Mouse (Mus musculus) brain, embryonic 14.5 days (tissue): ENCODE measurements around the gene Ddx6. TPM values are rescaled to one million over a fixed set of nuclear protein-coding genes. Genes with fewer than 3 reads are reported as not detected.
A peak's percentile ranks its signal among the peaks of the same experiment; 100 is the strongest.
"Not testable (repeated sequence)": the region's sequence is repeated elsewhere in the genome, so short reads cannot be mapped to it uniquely, and the experiment has no call there.

Experiments used
- DNase-seq: peaks from one replicate; pipeline ENCODE4 v3.0.0-alpha.2; 2011; ENCODE audit warnings: low read depth
- CTCF ChIP-seq: fragments of 200-500 bp; IDR thresholded peaks from 2 replicates; pipeline ENCODE4 v1.5.1; 2012; ENCODE audit warnings: inconsistent platforms, mild to moderate bottlenecking, moderate library complexity, borderline replicate concordance; ENCODE audit not compliant: insufficient read depth, insufficient read length; ENCODE audit errors: extremely low read depth
- POLR2A ChIP-seq: fragments of 200-500 bp; IDR thresholded peaks from 2 replicates; pipeline ENCODE4 v1.6.1; 2012; ENCODE audit warnings: mild to moderate bottlenecking, inconsistent platforms, borderline replicate concordance; ENCODE audit not compliant: poor library complexity, insufficient read depth, insufficient read length, severe bottlenecking; ENCODE audit errors: extremely low read depth
- polyA plus RNA-seq: library from polyadenylated mRNA; depleted of rRNA; stranded (reverse); fragments of >200 nt; gene quantifications from 2 replicates; pipeline ENCODE4 v1.2.3, GENCODE M21; 2012; rRNA removed

Ddx6 gene
- 40.8 and 68.4 TPM in 2 replicates for polyA plus RNA-seq

DNA sequence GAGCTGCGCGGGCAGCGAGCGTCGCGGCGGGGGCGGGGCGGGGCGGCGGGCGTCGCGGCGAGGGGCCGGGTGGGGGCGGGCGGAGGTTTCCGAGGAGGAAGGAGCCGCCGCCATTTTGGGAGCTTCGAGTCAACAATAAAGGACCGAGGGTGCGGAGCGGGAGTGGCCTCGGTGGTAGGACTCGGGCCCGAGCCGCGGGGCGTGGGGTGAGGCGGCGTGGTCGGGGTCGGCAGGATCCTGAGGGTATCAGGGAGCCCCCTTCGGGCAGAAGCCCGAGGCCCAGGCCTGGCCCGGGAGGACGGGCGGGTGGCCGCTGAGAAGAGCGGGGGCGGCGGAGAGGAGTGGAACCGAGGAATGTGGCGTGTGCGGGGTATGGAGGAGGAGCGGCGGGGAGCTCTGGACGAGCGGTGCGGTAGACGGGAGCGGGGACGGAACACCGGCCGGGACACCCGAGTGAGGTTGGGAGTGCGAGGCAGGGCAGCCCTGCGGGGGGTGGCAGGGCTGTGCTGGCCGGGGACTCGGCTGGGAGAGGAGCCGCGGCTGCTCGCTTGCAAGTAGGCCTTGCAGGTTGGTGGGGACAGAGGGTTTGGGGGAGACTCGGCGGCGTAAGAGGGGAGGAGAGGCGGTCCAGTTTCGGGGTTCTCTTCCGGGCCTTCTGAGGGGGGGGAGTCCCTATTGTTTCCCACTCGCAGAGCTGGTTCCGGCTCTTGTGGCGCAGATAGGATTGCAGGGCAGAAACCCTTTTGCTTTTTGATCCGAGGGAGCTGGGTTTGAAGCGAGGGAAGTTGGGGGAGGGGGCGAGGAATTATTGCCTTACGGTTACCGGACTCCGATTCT lies at the start of gene Ddx6:
TSS of gene Ddx6 (plus strand) at position 114 of the 837 bp plus-strand sequence.
- TF ChIP-seq CTCF = no peak
- no peak for TF ChIP-seq POLR2A
- DNase-seq = peak; percentile 76

DNA sequence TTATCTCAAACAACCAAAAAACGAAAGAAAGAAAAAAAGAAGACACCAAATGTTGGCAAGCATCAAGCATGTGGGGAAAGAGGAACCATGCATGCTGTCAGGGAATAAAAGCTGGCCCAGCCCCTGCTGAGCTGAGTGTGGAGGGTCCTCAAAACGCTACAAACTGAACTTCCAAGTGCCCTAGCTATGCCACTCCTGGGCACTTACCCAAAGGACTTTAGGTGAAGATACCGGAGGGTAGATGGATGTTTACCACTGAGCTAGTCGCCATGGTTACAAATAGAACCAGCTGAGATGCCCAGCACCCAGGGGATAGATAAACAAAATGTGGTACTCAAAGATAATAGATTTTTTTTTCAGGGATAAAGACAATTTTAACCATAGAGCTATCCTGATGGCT lies 43.1 kb upstream of the Ddx6 start, which contains the start of gene Cxcr5:
TSS of gene Cxcr5 (minus strand) at position 281 of the 400 bp plus-strand sequence.
- TF ChIP-seq CTCF (no peak), POLR2A (no peak)
- DNase-seq = peak; percentile 24

- DNase-seq = no peak
- TF ChIP-seq CTCF = no peak
- TF ChIP-seq POLR2A = no peak
Observed at GRCm38 (mm10) chr9:44562936-44563335, 41.8 kb upstream of the Ddx6 start.

GRCm38 (mm10) chr9:44565367-44565766 lies 39.3 kb upstream of the Ddx6 start:
- DNase-seq = peak; percentile 74

GRCm38 (mm10) chr9:44567338-44568082 lies 37.2 kb upstream of the Ddx6 start:
- DNase-seq = no peak
- no peak for TF ChIP-seq CTCF
- TF ChIP-seq POLR2A = no peak

More at GRCm38 (mm10) chr9:44565367-44565766, 39.3 kb upstream of the Ddx6 start:
- TF ChIP-seq CTCF = no peak
- TF ChIP-seq POLR2A = no peak

DNA sequence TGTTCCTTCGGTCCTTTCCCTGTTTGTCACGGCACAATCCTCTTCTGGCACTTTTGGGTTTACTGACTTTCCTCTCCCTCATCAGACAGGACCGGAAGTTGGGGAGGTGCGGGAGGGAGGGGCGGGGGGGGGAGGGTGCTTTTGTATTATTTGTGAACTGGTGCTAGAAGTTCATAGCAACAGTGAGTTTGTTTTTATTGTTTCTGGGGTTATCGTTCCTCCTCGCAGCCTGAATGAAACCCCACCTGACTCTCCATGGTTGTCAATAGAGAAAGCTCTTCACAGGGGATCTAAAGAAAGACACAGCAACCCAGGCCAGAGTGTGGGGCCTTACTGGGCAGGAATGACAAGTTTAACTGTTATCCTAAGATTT lies 36.6 kb upstream of the Ddx6 start:
- TF ChIP-seq POLR2A (no peak), CTCF (no peak)

DNA sequence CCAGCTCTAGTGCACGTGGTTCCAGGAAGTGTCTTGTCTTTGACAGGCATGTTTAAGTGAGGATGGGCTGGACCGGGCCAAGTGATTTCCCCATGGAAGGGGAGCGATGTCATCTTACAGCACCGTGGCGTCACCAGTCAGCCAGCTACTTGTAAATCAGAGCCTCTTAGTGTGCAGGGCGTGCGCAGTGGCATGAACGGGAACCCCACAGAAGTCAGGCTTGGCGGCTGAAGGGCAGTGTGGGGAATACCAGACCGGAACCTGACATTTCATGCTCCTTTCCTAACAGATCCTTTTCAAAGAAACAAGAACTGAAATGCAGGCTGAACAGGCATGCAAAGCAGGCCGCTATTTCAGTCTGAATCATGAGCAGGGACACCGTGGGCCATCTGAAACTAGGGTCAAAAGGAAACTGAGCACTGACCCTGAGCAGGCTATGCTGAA lies 33.7 kb upstream of the Ddx6 start:
- no peak for DNase-seq
- TF ChIP-seq CTCF = no peak
- no peak for TF ChIP-seq POLR2A

More for the DNA sequence above, 36.6 kb upstream of the Ddx6 start:
- DNase-seq = no peak

DNA sequence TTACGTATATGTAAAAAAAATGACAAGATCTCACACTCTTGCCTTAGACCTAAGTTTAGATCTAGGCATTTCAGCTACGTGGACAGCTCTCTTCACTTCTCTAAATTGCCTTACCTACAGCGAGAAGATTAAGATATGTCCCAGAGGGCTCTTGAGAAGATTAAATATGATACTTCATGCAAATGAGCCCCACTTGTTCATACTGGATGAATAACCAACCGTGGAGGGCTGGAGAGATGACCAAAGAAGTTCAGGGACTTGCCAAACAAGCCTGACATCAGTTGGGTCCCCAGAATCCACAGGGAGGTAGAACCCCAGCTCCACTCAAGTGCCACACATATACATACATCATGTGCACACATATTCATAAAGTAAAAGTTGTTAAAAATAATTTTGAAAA lies 31.4 kb upstream of the Ddx6 start:
- no peak for TF ChIP-seq POLR2A
- no peak for TF ChIP-seq CTCF
- DNase-seq = no peak

DNA sequence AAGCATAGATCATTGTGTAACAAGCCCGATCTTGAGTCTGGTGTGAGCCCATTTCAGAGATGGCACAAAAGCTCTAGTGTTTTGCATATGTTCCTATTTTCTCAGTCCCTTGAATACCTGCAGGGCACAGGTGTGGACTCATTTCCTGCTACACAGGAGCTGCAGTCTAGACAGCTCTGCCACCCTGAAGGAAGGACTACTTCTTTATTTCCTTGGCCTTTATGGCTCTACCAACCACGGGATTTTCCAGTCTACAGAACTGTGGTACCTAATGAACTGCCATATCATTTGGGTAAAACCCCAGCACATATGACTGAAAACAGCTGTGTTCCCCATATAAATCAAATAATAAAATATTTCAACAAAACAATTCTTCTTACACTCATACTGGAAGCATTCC lies 29.6 kb upstream of the Ddx6 start:
- no peak for TF ChIP-seq CTCF
- TF ChIP-seq POLR2A = no peak
- DNase-seq = no peak

DNA sequence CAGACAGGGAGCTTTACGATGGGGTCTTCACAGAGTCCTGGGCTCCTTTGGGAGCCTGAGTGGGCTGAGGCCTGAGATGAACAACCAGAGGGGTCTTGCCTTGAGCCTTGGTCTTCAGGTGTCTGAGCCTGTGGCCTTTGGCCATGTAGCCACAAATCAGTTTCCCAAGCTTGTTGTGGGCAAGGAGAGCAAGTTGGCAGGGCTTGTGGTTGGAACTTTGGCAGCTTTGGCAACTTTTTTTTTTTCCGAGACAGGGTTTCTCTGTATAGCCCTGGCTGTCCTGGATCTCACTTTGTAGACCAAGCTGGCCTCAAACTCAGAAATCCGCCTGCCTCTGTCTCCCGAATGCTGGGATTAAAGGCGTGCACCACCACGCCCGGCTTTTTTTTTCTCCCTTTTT lies 28.6 kb upstream of the Ddx6 start:
- DNase-seq = not testable (repeated sequence)

DNA sequence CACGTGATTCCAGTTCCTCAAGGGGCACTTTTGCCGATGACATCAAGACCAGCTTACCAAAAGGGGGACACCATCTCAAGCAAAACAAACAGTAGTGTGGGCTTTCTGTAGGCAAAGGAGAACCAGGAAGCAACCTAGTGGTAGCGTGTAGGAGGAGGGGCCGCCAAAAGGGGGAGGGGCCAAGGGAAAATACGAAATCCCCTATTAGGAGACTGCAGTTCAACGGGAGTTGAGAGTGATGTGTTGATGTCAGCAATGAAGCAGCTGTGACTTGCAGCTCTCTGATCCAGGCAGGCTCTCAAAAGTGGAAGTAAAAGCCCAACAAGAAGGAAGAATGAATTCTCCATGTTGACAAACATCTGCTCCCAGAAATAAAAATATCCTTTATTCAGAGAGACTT lies 25.3 kb upstream of the Ddx6 start:
- TF ChIP-seq CTCF = no peak
- no peak for TF ChIP-seq POLR2A
- no peak for DNase-seq

GRCm38 (mm10) chr9:44580085-44580484 lies 24.6 kb upstream of the Ddx6 start:
- no peak for TF ChIP-seq CTCF
- no peak for TF ChIP-seq POLR2A
- no peak for DNase-seq

GRCm38 (mm10) chr9:44581423-44581822 lies 23.3 kb upstream of the Ddx6 start:
- TF ChIP-seq POLR2A = no peak
- no peak for TF ChIP-seq CTCF
- no peak for DNase-seq
